Mouse (Mus musculus): Measurements from ENCODE around the gene 2410004B18Rik.
"Not testable (repeated sequence)": the region's sequence is repeated elsewhere in the genome, so short reads cannot be mapped to it uniquely, and the experiment has no call there.

2410004B18Rik gene

GRCm38 (mm10) chr3:145937505-145938404 is at the start of gene 2410004B18Rik:
Gene 2410004B18Rik, plus strand, starts transcription at chr3:145938014.
- DNase-seq: peak; percentile 93

- no peak for DNase-seq
These were observed 47.3 kb upstream of the 2410004B18Rik start for GRCm38 (mm10) chr3:145890346-145891132.

- no peak for DNase-seq
These were observed 45.4 kb upstream of the 2410004B18Rik start for GRCm38 (mm10) chr3:145892451-145892850.

- DNase-seq: no peak
These were observed 43.7 kb upstream of the 2410004B18Rik start for GRCm38 (mm10) chr3:145894131-145894530.

DNA sequence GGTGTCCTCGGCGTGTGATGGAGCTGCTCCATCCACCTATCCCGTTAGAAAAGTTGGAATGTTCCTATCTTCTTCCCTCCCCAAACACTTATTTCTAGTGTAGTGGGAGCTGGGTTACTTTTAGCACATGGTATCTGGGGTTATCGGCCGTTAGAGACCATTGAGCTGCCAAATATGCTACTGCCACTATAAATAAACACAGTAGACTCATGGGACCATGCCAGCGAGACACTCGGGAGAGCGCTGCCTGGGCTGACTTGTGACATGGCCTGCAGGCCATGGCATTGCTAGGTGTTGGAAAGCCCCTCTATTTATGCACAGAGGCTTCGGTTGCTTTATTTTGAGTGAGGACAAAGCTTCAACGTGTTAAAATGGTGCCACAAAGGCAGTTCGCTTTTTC is 40.1 kb upstream of the 2410004B18Rik start:
- no peak for DNase-seq

GRCm38 (mm10) chr3:145899832-145900231 is 38.0 kb upstream of the 2410004B18Rik start:
- DNase-seq: no peak

- DNase-seq: no peak
These were observed 34.3 kb upstream of the 2410004B18Rik start for GRCm38 (mm10) chr3:145903530-145903929.

DNA sequence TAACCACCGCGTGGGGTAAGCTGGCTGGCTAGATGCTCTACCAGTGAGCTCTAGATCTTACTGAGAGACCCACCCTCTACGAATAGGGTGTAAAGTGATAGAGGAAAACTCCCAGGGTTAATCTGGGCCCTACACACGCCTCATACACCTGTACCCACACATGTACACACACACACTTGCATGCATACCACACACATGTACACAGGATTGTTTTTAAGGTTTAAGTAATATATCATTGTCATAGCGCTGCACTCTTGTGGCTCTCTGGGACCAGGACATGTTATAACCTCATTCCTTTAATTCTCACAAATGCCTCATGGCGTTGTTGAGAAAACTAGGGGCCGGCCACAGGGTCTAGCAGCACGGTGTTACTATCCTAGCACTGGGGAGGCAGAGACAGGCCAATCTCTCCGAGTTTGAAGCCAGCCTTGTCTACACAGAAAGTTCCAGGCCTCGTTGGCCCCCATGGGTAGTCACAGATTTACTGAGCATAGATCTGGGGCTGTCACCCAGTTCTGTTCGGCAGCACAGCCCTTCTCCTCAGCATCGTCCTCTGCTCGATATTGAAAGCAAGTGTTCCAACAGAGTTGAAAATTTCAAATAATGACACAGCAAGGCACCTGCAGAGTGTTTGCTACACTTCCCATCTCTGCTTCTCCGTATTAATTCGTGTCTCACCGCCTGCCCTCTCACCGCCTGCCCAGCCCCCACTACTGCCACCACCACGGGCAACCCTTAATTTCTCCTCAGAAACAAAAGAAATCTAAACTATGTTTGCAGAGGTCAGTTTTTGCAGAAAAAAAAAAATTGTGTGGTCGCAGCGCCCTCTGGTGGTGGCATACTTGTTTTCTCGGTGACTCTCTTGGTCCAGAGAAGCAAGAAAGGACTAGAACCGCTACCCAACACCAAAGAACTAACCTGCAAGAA is 32.7 kb upstream of the 2410004B18Rik start:
- peak; percentile 44 for DNase-seq

DNA sequence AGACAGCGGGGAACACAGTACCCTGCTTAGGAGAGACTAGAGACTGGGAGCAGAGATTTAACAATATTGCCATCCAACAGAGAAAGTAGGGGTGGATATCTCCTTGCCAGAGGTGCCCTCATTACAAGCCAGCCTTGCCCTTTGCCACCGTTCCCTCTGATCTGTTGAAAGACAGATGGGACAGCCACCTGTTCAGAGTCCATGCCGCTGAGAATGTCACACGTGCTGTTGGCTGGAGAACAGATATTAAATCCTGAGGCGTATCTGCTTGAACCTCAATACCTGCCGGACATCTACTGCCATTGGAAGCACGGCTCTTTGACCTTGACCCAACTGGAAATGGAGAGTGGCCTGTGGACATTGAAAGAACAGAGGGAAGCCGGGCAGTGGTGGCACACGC is 31.2 kb upstream of the 2410004B18Rik start:
- DNase-seq: no peak

DNA sequence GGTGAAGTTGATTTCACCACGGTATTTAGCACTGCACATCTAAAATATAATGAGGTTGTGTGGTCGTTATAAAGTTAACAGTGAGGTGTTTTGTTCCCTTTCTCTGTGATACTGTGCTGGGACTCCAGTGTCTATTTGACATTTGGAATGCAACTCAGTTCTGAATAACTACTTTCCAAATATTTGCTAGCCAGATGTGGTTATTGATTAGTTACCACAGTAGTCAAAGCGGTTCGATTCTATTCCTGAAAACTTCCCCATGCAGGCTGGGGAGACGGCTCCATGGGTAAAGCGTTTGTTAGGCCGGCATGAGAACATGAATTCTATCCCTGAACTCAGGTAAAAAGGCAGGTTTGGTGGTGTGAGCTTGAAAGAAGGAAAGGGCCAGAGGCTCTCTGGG is 25.3 kb upstream of the 2410004B18Rik start:
- no peak for DNase-seq

- no peak for DNase-seq
These were observed 24.6 kb upstream of the 2410004B18Rik start for GRCm38 (mm10) chr3:145913263-145913662.

DNA sequence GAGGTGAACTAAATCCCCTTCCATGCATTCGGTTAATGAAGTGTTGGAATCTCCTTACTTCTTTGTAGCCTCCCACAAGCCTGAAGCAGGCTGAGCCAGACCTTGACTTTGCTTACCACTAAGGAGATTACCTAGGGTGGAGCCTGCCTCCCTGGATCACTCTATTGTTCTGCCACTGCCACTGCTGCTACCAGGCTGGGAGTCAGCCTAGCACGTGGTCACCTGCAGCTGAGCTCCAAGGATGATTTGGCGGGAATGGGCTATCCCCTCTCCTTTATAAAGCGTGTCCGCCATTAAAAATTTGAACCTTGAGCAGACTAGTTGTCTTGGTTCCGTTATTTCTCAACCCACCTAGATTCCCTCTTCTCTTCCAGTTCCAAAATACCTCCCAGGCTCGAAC is 23.9 kb upstream of the 2410004B18Rik start:
- DNase-seq: not testable (repeated sequence)

- DNase-seq: no peak
These were observed 21.4 kb upstream of the 2410004B18Rik start for GRCm38 (mm10) chr3:145916374-145916773.

- no peak for DNase-seq
These were observed 21.0 kb upstream of the 2410004B18Rik start for GRCm38 (mm10) chr3:145916826-145917225.

GRCm38 (mm10) chr3:145922019-145922854 is 15.6 kb upstream of the 2410004B18Rik start, which contains the start of gene Bcl10:
Gene Bcl10, plus strand, starts transcription at chr3:145922804.
- no peak for DNase-seq

GRCm38 (mm10) chr3:145922971-145923370 is 14.8 kb upstream of the 2410004B18Rik start:
- no peak for DNase-seq

DNA sequence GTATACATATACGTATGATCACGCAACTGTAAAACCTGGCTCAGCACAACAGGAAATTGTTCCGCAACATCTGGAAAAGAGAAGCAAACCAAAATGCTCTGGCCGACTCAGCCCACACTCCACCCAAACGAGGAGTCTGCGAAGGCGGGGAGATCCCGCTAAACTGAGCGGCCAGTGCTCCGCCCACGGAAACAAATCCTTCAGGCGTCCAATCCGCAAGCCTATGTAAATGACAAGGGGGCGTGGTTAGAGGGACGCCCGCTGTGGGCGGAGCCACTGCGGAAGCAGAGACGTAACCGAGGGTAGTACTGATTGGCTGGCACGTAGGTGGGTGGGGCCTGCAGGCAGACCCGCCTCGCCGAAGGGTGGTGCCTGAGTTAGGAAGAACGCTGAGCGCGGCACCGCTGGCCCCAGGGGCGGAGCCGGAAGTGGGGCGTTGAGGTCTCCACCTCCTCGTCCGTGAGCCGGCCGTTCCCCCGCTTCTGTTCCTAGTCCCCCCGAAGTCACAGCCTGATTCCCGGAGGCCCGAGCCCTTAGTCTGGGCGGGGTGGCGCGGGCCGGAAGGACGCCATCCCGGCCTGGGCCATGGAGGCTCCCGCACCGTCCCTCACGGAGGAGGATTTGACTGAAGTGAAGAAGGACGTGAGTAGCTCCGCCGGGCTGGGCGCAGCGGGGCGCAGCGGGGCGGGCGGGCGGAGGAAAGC is 13.8 kb upstream of the 2410004B18Rik start:
- DNase-seq: peak; percentile 99

DNA sequence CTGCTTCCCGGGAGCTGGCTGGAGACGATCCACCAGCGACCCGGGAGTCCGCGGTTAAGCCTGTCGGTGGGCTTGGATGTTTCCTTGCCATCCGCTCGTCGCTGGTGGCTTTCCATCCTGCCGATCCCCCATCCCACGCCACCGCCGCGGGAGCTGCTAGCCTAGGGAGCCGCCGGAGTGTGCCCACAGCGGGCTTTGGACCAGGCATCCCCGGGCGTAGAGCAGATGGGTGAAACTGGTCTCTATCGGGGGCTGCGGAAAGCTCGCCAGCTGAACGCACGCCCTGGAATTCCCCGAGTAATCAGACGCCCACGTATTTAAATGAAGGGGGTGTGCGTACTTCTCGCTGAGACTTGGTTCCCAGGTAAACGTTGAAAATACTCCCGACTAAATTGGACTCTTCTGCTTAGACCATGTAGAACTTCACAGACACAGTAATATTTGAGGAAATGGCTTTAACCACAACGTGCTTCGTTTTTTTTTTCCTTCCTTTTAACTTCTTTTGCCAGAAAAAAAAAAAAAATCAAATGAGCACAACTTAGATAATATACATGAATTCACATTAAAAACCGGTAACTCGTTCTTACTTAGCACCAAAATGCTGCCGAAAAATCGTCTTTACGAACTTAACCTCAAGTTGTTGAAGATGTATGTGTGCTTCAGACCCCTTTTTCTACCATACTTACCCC is 13.0 kb upstream of the 2410004B18Rik start:
- peak; percentile 65 for DNase-seq

- no peak for DNase-seq
These were observed 12.3 kb upstream of the 2410004B18Rik start for GRCm38 (mm10) chr3:145925506-145925905.
